ENCODE assay signal across 20 mouse cellular contexts in the genomic region with DNA sequence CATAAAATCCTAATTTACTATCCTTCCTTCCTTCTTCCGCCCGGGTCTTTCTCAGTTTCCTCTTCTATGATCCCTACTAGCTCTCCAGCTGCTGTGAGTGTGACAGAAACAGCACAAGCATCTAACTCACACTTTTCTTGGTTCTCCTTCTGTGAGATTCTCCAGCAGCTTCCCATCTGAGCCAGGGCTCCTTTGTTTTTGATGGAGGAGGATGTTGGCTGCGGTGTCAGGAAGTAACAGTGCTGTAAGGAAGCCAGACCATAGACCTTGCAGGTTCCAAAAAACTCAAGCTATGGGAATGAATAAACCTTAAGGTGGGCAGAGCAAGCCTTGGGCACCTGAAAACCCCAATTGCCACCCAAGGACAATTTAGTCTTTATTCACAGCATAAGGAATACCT. TPM values are rescaled to one million over a fixed set of nuclear protein-coding genes. Genes with fewer than 3 reads are reported as not detected.
DNase-seq lines count a peak whose midpoint lies in the region.
"Had no signal": no experiment of that assay in that cellular context is flagged by ENCODE, and none has a peak within 500 bp of the region (broad histone marks: within the 10 kb centered on the region; RNA-seq: fewer than 3 reads in every experiment).

No protein-coding gene starts in this region.

- DNase-seq in heart, adult 8-10 months (ENCODE audit: low spot score) = peak; percentile 40
- no peak for DNase-seq in heart, postnatal 36 days
- peak; percentile 10 for DNase-seq in lung, postnatal 10 days
- no peak for DNase-seq in lung, postnatal 4 days
- peak; percentile 11 for DNase-seq in heart, postnatal 25 days (ENCODE audit: low spot score)
- peak; percentile 26 for DNase-seq in kidney, postnatal 36 days
- DNase-seq in frontal cortex, postnatal 10 days (ENCODE audit: low spot score in 2 of 2) = no peak
- DNase-seq: adrenal gland, adult 8-10 months; B cell, adult 2 months; cerebellum, adult 8-10 months; cerebellum, postnatal 25 days; gastrocnemius, postnatal 36 days; liver; lung, adult 2 months; lung, postnatal 14 days; right cerebral cortex, adult 18-20 months; right cerebral cortex, postnatal 4 days; thymus, adult 2 months; thymus, postnatal 36 days had no signal

- intact Hi-C loops in heart, postnatal 36 days (cut with DNase I) = loop anchor here (5.0 kb wide), 1 partner anchor 113 kb away; no protein-coding TSS in a partner anchor
- intact Hi-C loops in heart, postnatal 25 days (cut with DNase I) = loop anchor here (5.0 kb wide), 1 partner anchor 33 kb away; no protein-coding TSS in a partner anchor

RNA-seq across cellular contexts. Expression of gene Epas1, which starts 48.3 kb away (rescaled TPM):
- total RNA-seq in heart, adult 8-10 months (2022) = 100 to 1,000 TPM; 241 to 287 (median 262) TPM
- total RNA-seq in heart, postnatal 36 days (2021) = 100 to 1,000 TPM; 239 to 306 TPM
- 100 to 1,000 TPM; 235 to 266 TPM for total RNA-seq in heart, postnatal 25 days (2021)
- total RNA-seq: hematopoietic stem cell, adult 5-6 weeks had no signal

Comparison
In these comparisons a context has a peak if more than half of its experiments do, and no peak if none do; other contexts are left out.
1. DNase-seq: peak in heart, adult 8-10 months (single experiment), lung, postnatal 10 days (single experiment), heart, postnatal 25 days (single experiment) and kidney, postnatal 36 days (2 of 2); none in heart, postnatal 36 days (0 of 2), lung, postnatal 4 days (0 of 2) and frontal cortex, postnatal 10 days (0 of 2).